12 mouse cellular contexts compared by ENCODE assay signal in genomic region chr15:88877021-88877400, GRCm38 (mm10).
"Had no signal": no experiment of that assay in that cellular context is flagged by ENCODE, and none has a peak within 500 bp of the region (broad histone marks: within the 10 kb centered on the region; RNA-seq: fewer than 3 reads in every experiment).

No protein-coding gene starts in this region.

- ATAC-seq: midbrain, embryonic 16.5 days had no signal

- H3K36me3 ChIP-seq: limb, embryonic 10.5 days; limb, embryonic 13.5 days; liver, embryonic 12.5 days; liver, embryonic 15.5 days; lung, embryonic 15.5 days; midbrain, embryonic 10.5 days; midbrain, embryonic 13.5 days; neural tube, embryonic 13.5 days had no signal

- H3K27me3 ChIP-seq: lung, embryonic 15.5 days had no signal

- H3K27ac ChIP-seq: layer of hippocampus, adult 2 months; limb, embryonic 10.5 days; limb, embryonic 13.5 days; liver, embryonic 12.5 days; liver, embryonic 15.5 days; lung, embryonic 15.5 days; midbrain, embryonic 10.5 days; midbrain, embryonic 13.5 days; neural tube, embryonic 13.5 days; stomach, postnatal 0 days had no signal

- H3K9me3 ChIP-seq: limb, embryonic 10.5 days; limb, embryonic 13.5 days; liver, embryonic 12.5 days; liver, embryonic 15.5 days; lung, embryonic 15.5 days; midbrain, embryonic 10.5 days; midbrain, embryonic 13.5 days; neural tube, embryonic 13.5 days had no signal

- H3K9ac ChIP-seq: liver, embryonic 12.5 days; liver, embryonic 15.5 days; lung, embryonic 15.5 days; midbrain, embryonic 13.5 days had no signal

- H3K4me3 ChIP-seq: limb, embryonic 13.5 days; liver, embryonic 12.5 days; liver, embryonic 15.5 days; lung, embryonic 15.5 days; midbrain, embryonic 13.5 days; myocyte; neural tube, embryonic 13.5 days had no signal
